In the genomic region with DNA sequence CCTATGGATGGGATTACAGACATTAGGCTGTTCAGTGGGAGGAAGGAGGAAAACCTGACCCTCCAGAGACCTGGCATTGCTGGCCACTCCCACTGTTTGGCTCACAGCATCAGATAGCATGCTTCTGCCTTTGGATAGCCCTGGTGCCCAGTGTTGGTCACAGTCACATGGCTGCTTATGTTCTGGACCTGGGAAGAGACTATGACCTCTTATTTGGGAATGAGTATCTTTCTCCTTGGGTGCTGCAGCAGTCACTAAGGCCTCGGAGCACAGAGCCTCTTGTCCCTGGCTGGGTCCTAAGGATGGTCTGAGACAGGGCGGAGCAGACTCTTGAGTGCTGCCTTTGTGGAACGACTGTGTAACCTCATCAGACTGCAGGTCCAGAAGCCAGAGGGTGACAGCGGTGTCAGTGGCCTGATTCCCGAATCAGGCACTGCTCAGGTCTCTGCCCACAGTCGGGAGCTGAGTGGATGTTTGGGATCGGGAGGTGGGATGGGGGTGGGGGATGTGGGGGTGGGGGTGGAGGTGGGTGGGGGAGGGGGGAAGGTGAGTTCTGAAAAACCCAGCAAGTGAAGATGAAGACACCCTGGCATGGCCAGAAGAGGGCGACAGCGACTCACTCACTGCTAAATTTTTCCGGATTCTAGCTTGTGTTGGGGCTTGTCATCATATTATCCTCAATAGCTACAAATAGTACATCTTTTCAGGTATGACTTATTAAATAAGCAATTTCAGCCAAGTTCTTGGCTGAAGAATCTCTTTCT, we compare ENCODE assay signal across 1 mouse cellular context.
TF ChIP-seq lines count a peak whose summit lies in the region.

No protein-coding gene starts in this region.

TF ChIP-seq in MEL, 35 proteins besides CTCF, POLR2A, EP300 and RAD21:
- TF ChIP-seq MYC (IDR thresholded peaks at IDR 0.05; ENCODE audit: low read depth, low read length) (no peak), SMC3 (IDR thresholded peaks at IDR 0.05; ENCODE audit: low read depth, low read length) (peak; percentile 39; the same call in 1 of the 2 replicates), CHD1 (IDR thresholded peaks at IDR 0.05; ENCODE audit: low read depth, low read length) (no peak), ZC3H11A (IDR thresholded peaks at IDR 0.05; ENCODE audit: low read depth, low read length) (peak; percentile 16; the same call in 1 of the 2 replicates), TAL1 (IDR thresholded peaks at IDR 0.05; ENCODE audit: low read length) (no peak), CHD2 (IDR thresholded peaks at IDR 0.05; ENCODE audit: low read length) (no peak), POLR2AphosphoS2 (IDR thresholded peaks at IDR 0.05; ENCODE audit: low read length) (no peak), ZMIZ1 (IDR thresholded peaks at IDR 0.05; ENCODE audit: low read depth, low read length) (no peak), HCFC1 (IDR thresholded peaks at IDR 0.05; ENCODE audit: low read depth, low read length) (no peak), RCOR1 (IDR thresholded peaks at IDR 0.05; ENCODE audit: low read depth, low read length) (no peak), BHLHE40 (IDR thresholded peaks at IDR 0.05; ENCODE audit: borderline replicate concordance, low read depth, low read length) (no peak), MEF2A (IDR thresholded peaks at IDR 0.05; ENCODE audit: extremely low read depth, insufficient replicate concordance, low read depth, low read length, poor library complexity, severe bottlenecking) (no peak), E2F4 (IDR thresholded peaks at IDR 0.05; ENCODE audit: borderline replicate concordance, low read depth, low read length) (no peak)
